In the genomic region with DNA sequence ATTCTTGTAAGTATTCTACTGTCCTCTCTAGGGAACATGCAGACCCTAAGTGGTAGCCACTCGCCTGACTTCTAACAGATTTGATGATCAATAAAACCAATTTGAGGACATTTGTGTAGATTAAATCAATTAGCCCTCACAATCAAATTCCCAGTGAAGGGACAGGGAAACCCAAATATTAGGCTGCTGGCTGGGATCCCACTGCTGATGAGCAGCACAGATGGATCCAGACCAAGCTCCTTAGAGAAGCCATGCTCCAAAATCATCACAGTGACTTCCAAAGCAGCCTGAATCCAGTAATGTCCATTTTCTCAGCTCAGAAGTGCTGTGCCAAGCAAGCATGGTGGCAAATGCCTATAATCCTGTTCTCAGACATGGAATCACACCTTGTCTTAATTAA, we compare ENCODE assay signal across 26 mouse cellular contexts. TPM values are rescaled to one million over a fixed set of nuclear protein-coding genes. Genes with fewer than 3 reads are reported as not detected.
DNase-seq lines count a peak whose midpoint lies in the region; TF ChIP-seq lines count a peak whose summit lies in the region.
"Had no signal": no experiment of that assay in that cellular context is flagged by ENCODE, and none has a peak within 500 bp of the region (broad histone marks: within the 10 kb centered on the region; RNA-seq: fewer than 3 reads in every experiment).

No protein-coding gene starts in this region.

- DNase-seq in cerebellum, adult 9-11 months = peak; percentile 15
- DNase-seq in cerebellum, postnatal 4 days (ENCODE audit: low spot score in 2 of 2) = no peak
- peak; percentile 46 to 68 for DNase-seq in cerebellum, postnatal 25 days
- no peak for DNase-seq in cerebellum, adult 8-10 months
- no peak for DNase-seq in left cerebral cortex, adult 2 months (ENCODE audit: extremely low spot score in 1 of 2, low spot score in 2 of 2)
- DNase-seq: adrenal gland, postnatal 10 days; adrenal gland, postnatal 36 days; gastrocnemius, postnatal 25 days; heart, adult 18-20 months; heart, postnatal 10 days; heart, postnatal 36 days; kidney, adult 11 months; kidney, adult 8-10 months had no signal

- peak overlapping the region; percentile 37; the same call in 1 of the 2 replicates for H3K27ac ChIP-seq in embryonic fibroblast, embryonic 13.5 days (ENCODE audit: insufficient read depth, low read length)
- no peak overlapping the region for H3K27ac ChIP-seq in left cerebral cortex, adult 2 months
- H3K27ac ChIP-seq: embryonic facial prominence, embryonic 12.5 days; embryonic facial prominence, embryonic 15.5 days; forebrain, embryonic 12.5 days; forebrain, embryonic 15.5 days; heart, embryonic 15.5 days; hindbrain, embryonic 10.5 days; hindbrain, embryonic 13.5 days; intestine, embryonic 15.5 days had no signal

- peaks cover 15% of the 10 kb centered on the region for H3K4me1 ChIP-seq in embryonic fibroblast, embryonic 13.5 days (ENCODE audit: control insufficient read depth, insufficient read depth, low read length)
- H3K4me1 ChIP-seq: embryonic facial prominence, embryonic 12.5 days; forebrain, embryonic 12.5 days; forebrain, embryonic 15.5 days; heart, embryonic 12.5 days; heart, embryonic 15.5 days; hindbrain, embryonic 10.5 days; hindbrain, embryonic 13.5 days; intestine, embryonic 15.5 days had no signal

- no peak for TF ChIP-seq POLR2A in embryonic fibroblast, embryonic 13.5 days (IDR thresholded peaks at IDR 0.05; ENCODE audit: low read depth, low read length)

- no peak for TF ChIP-seq CTCF in embryonic fibroblast, embryonic 13.5 days (IDR thresholded peaks at IDR 0.05; ENCODE audit: borderline replicate concordance, insufficient read depth, low read length)
- TF ChIP-seq CTCF in left cerebral cortex, adult 2 months (IDR thresholded peaks at IDR 0.05) = no peak

- intact Hi-C loops in left cerebral cortex, adult 2 months (cut with DNase I) = no loop called here

- H3K4me3 ChIP-seq in embryonic fibroblast, embryonic 13.5 days (ENCODE audit: insufficient read depth, low read length) = no peak overlapping the region
- no peak overlapping the region for H3K4me3 ChIP-seq in left cerebral cortex, adult 2 months
- H3K4me3 ChIP-seq: embryonic facial prominence, embryonic 12.5 days; embryonic facial prominence, embryonic 15.5 days; erythroblast, embryonic 14.5 days; forebrain, embryonic 12.5 days; forebrain, embryonic 15.5 days; heart, embryonic 12.5 days; heart, embryonic 15.5 days; hindbrain, embryonic 10.5 days; hindbrain, embryonic 13.5 days; intestine, embryonic 15.5 days had no signal

RNA-seq across cellular contexts. Expression of a gene that starts 17.6 kb away (rescaled TPM):
- 89.7 and 95.1 TPM in 2 replicates for polyA plus RNA-seq in embryonic fibroblast, embryonic 13.5 days (2011; ENCODE audit: insufficient read length, low read depth, missing spikeins)
- 10 to 100 TPM; 17.9 to 18.7 TPM for total RNA-seq in left cerebral cortex, adult 2 months (2021)
- total RNA-seq: MEL had no signal
- polyA plus RNA-seq: activated CD4-positive, CD25-positive, alpha-beta regulatory T cell, adult 4 months had no signal

RNA-seq across cellular contexts. Expression of a gene that starts 54.5 kb away (rescaled TPM):
- 52.8 and 53.5 TPM in 2 replicates for polyA plus RNA-seq in embryonic fibroblast, embryonic 13.5 days (2011; ENCODE audit: insufficient read length, low read depth, missing spikeins)
- 100 to 1,000 TPM in 1 of 2 experiments, 10 to 100 TPM in 1; 96.9 to 107 TPM for total RNA-seq in left cerebral cortex, adult 2 months (2021)

Comparison
In these comparisons a context has a peak if more than half of its experiments do, and no peak if none do; other contexts are left out.
1. DNase-seq: peak in cerebellum, adult 9-11 months (single experiment) and cerebellum, postnatal 25 days (2 of 2); none in cerebellum, postnatal 4 days (0 of 2), cerebellum, adult 8-10 months (single experiment) and left cerebral cortex, adult 2 months (0 of 2).